Mouse (Mus musculus): Measurements from ENCODE around the gene Slc6a16. TPM values are rescaled to one million over a fixed set of nuclear protein-coding genes. Genes with fewer than 3 reads are reported as not detected.

The Slc6a16 gene
- total RNA-seq, 4 experiments from 2014 or later = 1.9 to 3.4 (median 2.6) TPM

- DNase-seq (ENCODE audit: low spot score in 2 of 2) = no peak
Observed at GRCm38 (mm10) chr7:45216442-45217183, 24.3 kb upstream of the Slc6a16 start.

DNA sequence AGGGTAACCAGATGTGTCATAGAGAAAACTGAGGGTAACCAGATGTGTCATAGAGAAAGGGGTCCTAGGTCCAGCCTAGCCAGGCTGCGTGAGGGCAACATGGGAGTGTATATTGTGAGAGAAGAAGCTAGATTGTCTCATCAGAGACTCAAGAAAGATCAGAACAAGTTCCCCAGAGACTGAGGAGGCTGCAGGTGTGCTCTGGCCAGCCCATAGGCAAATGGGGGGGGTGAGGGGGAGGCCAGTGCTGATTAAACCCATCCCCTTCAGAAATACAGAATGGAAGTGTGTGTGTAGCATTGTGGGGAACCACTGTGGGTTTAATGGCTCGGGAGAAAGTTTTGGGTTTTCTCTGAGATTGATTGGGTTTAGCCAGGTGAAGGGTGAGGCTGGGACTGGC is 19.2 kb upstream of the Slc6a16 start:
- no peak for DNase-seq (ENCODE audit: low spot score in 2 of 2)

GRCm38 (mm10) chr7:45224826-45225225 is 16.1 kb upstream of the Slc6a16 start:
- DNase-seq (ENCODE audit: low spot score in 2 of 2) = no peak

- no peak for DNase-seq (ENCODE audit: low spot score in 2 of 2)
Observed at GRCm38 (mm10) chr7:45226421-45226820, 14.5 kb upstream of the Slc6a16 start.

DNA sequence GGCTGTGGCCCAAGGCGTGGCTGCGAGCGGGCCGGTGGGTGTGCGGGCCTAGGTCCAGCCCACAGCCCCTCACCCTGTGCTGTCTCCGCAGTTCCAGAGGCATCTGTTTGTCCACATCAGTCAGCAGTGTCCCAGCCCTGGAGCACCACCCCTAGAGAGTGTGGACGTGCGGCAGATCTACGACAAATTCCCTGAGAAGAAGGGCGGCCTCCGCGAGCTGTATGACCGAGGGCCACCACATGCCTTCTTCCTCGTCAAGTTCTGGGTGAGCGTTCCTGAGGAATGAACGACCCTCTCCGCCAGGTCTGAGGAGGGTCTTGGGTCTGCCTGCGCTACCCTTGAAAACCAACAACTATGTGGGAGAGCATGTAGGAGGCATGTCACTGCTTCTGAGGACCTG is 12.3 kb upstream of the Slc6a16 start:
- no peak for DNase-seq (ENCODE audit: low spot score in 2 of 2)

- no peak for DNase-seq (ENCODE audit: low spot score in 2 of 2)
Observed at GRCm38 (mm10) chr7:45229046-45229445, 11.8 kb upstream of the Slc6a16 start.

GRCm38 (mm10) chr7:45229459-45230203 is 11.3 kb upstream of the Slc6a16 start:
- DNase-seq (ENCODE audit: low spot score in 2 of 2) = no peak

GRCm38 (mm10) chr7:45231192-45231591 is 9.7 kb upstream of the Slc6a16 start:
- no peak for DNase-seq (ENCODE audit: low spot score in 2 of 2)

DNA sequence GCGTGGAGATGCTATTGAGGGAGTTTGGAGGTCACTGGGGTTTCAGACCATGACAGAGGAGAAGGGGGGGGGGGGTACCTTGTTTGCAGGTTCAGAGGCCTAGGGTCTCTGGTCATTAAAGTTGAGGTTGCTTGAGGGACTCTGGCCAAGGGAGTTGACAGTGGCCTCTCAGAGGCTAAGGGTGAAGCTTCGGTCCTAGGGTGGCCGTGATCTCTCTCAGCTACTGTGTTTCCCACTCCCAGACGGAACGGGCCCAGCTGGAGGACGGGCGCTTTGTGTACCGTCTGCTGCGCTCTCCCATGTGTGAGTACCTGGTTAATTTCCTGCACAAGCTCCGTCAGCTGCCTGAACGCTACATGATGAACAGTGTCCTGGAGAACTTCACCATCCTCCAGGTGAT is 8.9 kb upstream of the Slc6a16 start:
- DNase-seq (ENCODE audit: low spot score in 2 of 2) = no peak

DNA sequence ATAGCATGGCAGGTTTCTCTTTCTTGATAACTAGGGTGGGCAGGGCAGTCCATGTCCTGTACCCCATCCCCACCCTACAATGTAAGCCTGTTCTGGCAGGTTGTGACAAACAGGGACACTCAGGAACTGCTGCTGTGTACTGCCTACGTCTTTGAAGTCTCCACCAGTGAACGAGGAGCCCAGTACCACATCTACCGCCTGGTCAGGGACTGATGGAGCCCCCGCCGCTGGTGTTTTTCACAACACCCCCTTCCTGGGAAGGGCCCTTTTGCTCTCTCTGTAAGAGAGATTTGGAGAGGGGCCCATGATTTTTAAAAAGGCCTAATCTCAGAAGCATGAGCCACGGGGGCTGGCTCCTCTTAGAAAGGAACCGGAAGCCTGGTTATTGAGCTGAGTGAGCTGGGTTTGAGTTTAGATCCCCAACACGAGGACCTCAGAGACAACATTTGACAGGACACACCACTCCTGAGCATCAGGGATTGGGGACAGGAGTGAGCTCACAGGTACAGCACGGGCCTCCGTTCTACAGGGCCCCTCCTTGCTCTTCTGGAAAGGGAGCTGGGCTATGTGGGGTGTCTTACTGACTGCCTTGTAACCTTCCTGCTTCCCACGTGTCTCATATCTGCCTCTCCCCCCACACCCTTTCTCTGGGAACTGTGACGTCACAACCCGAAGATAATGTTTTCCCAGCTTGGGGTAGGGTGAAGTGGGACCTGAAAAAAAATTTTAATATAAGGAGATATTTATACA is 8.0 kb upstream of the Slc6a16 start:
- DNase-seq (ENCODE audit: low spot score in 2 of 2) = peak in 1 of 2 experiments; percentile 28

- peak; percentile 75 to 79 for DNase-seq (ENCODE audit: low spot score in 2 of 2)
Observed at GRCm38 (mm10) chr7:45233580-45234332, 7.1 kb upstream of the Slc6a16 start.

GRCm38 (mm10) chr7:45234333-45234841 is 6.5 kb upstream of the Slc6a16 start:
- peak in 1 of 2 experiments; percentile 34 for DNase-seq (ENCODE audit: low spot score in 2 of 2)

DNA sequence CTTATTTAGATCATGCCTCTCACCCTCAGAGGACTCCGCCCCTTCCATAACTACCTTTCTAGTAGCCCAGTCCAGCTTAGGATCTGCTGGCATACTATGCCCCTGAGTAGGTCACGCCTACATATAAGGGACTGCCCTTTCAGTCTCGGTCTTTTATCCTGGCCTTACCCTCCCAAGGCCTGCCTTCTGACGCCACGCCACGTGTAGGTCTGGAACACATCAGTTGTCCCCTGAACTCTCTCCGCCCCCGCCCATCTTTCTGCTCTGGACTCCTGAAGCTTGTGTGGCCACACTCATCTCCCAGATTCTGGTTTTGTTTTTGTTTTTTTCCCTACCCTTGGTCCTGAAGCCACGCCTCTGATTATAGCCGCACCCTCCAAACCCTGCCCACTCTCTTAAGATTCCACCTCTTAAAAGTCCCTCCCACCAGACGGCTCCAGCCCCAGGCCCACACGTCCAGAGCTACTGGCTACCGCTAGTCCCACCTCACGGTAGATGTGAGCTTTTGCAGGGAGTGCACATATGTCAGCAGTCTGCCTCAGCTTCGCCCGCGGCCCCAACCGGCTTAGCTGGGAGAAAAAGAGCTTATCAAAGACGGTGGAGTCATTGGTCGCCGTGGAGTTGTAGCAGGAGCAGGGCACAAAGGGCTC is 5.8 kb upstream of the Slc6a16 start:
- no peak for DNase-seq (ENCODE audit: low spot score in 2 of 2)

- DNase-seq (ENCODE audit: low spot score in 2 of 2) = no peak
Observed at GRCm38 (mm10) chr7:45235656-45236180, 5.2 kb upstream of the Slc6a16 start.

- no peak for DNase-seq (ENCODE audit: low spot score in 2 of 2)
Observed at GRCm38 (mm10) chr7:45237747-45238699, 2.9 kb upstream of the Slc6a16 start.

- no peak for DNase-seq (ENCODE audit: low spot score in 2 of 2)
Observed at GRCm38 (mm10) chr7:45238723-45239496, 2.0 kb upstream of the Slc6a16 start, which contains the start of gene Cd37. Gene Cd37 (minus strand): TSS chr7:45239115.

GRCm38 (mm10) chr7:45240109-45240508 is 776 bp upstream of the Slc6a16 start:
- no peak for DNase-seq (ENCODE audit: low spot score in 2 of 2)

DNA sequence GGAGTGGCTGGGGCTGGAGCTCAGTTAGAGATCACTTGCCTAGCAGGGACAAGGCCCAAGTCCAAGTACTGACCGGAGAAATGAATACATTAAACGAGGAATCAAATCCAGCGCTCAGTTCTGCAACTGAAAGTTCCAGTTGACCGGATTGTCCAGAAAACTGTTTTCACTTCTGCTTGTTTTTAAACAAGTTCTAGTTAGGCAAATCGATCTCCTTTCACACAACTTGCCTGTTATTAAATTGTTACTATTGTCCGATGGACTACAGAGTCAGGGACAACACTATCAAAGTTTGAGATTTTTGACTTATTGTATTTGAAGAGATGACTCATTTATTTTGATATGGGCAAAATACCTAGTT is 484 bp downstream of the Slc6a16 start:
- no peak for DNase-seq (ENCODE audit: low spot score in 2 of 2)
